Mouse (Mus musculus): ENCODE measurements around the gene Tmem268. TPM values are rescaled to one million over a fixed set of nuclear protein-coding genes. Genes with fewer than 3 reads are reported as not detected.

Gene Tmem268
- polyA plus RNA-seq, 1 experiment from 2014 or later = 8.2 TPM

GRCm38 (mm10) chr4:63557124-63558059, 1.2 kb upstream of the Tmem268 start:
- H3K27ac ChIP-seq = peak overlapping the region; percentile 6; the same call in 1 of the 2 replicates
- no peak overlapping the region for H3K9ac ChIP-seq
- peaks cover 7% of the 10 kb centered on the region; the same call in 1 of the 2 replicates for H3K36me3 ChIP-seq
- peaks cover 39% of the 10 kb centered on the region for H3K4me1 ChIP-seq
- 40% methylated on average over 16 of the region's 16 CpGs for WGBS
- peak overlapping the region; percentile 75; the same call in 1 of the 2 replicates for H3K4me3 ChIP-seq (replicated peaks)
- ATAC-seq (ENCODE audit: insufficient read depth, low FRiP score, low read depth) = no peak
- no peaks in the 10 kb centered on the region for H3K27me3 ChIP-seq (replicated peaks)
- H3K9me3 ChIP-seq = no peaks in the 10 kb centered on the region
- peak overlapping the region; percentile 87 for H3K4me2 ChIP-seq

- Histone ChIP-seq H3K27ac (peak overlapping the region; percentile 71; the same call in 1 of the 2 replicates), H3K36me3 (no peaks in the 10 kb centered on the region), H3K27me3 (replicated peaks) (no peaks in the 10 kb centered on the region), H3K9me3 (no peaks in the 10 kb centered on the region), H3K9ac (peak overlapping the region; percentile 85), H3K4me1 (peaks cover 39% of the 10 kb centered on the region), H3K4me3 (replicated peaks) (peak overlapping the region; percentile 75), H3K4me2 (peak overlapping the region; percentile 87)
- no peak for ATAC-seq (ENCODE audit: insufficient read depth, low FRiP score, low read depth)
- WGBS = 39% methylated on average over 9 of the region's 9 CpGs
Observed at GRCm38 (mm10) chr4:63559127-63559697, 631 bp downstream of the Tmem268 start.

DNA sequence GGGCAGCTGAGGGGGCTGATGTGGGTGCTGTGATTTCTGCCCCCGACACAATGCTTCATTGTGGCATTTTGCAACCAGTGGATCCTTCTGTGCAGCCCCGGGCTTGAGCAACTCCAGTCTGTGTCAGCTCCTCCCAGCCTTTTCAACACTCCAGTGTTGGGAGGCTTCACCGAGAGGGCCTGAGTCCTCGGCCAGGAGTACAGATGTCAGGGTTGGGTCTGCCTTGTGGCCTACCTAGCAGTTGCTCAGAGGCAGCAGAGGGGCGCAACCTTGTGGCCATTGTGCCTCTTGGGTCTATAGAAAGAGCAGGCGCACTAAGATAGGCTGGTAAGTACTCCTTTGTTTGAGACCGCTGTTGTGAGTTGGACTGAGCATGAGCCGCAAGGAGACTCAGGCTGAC, 1.5 kb downstream of the Tmem268 start:
- H3K4me1 ChIP-seq = peaks cover 36% of the 10 kb centered on the region
- no peak; the same call in 1 of the 2 replicates for ATAC-seq (ENCODE audit: insufficient read depth, low FRiP score, low read depth)
- no peaks in the 10 kb centered on the region for H3K36me3 ChIP-seq
- 77% methylated on average over 8 of the region's 8 CpGs for WGBS
- no peaks in the 10 kb centered on the region for H3K27me3 ChIP-seq (replicated peaks)
- H3K4me2 ChIP-seq = peak overlapping the region; percentile 27
- no peak overlapping the region for H3K9ac ChIP-seq
- H3K27ac ChIP-seq = peak overlapping the region; percentile 41; the same call in 1 of the 2 replicates
- H3K4me3 ChIP-seq (replicated peaks) = no peak overlapping the region
- no peaks in the 10 kb centered on the region for H3K9me3 ChIP-seq

DNA sequence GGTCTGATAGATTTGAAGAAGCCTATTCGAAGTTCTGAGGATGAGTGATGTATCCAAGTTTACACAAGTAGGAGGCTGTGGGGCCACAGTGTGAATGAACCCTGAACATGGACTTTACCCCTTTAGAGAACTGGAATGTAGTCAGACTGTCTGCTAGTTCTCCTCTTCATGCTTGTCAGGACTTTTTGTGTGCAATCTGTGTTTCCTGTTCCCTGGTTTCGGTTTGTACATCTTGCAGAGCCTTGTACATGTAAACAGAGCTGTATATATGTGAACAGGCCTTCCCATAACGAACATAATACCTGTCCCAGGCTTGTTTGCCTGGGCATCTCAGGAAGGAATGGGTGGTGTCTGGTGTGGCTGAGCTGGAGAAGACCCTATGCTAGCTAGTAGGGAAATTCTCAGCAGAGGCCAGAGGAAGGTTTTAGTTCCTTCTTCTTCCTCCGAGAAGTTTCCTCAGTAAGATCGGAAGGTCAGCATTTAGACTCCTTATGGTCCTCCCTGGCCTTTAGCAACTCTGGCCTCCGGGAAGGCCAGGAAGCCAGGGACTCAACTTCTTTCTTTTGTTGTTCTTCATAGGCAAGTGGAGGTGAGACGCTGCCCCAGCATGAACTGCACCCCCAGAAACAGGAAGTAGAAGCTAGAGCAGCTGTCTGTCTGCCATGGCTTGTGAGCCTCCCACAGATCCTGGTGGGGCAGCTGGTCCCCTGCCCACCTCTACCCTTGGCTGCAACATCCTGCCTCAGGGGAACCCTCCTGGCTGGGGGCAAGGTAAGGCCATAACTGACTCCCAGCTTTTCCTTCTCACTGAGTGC, 3.5 kb downstream of the Tmem268 start:
- Histone ChIP-seq H3K9me3 (no peaks in the 10 kb centered on the region), H3K27ac (peak overlapping the region; percentile 44; the same call in 1 of the 2 replicates), H3K27me3 (replicated peaks) (no peaks in the 10 kb centered on the region), H3K36me3 (no peaks in the 10 kb centered on the region), H3K4me1 (peaks cover 31% of the 10 kb centered on the region), H3K9ac (no peak overlapping the region), H3K4me2 (peak overlapping the region; percentile 13; the same call in 1 of the 2 replicates), H3K4me3 (replicated peaks) (no peak overlapping the region)
- no peak for ATAC-seq (ENCODE audit: insufficient read depth, low FRiP score, low read depth)
- WGBS = 51% methylated on average over 7 of the region's 7 CpGs

- H3K9ac ChIP-seq = no peak overlapping the region
- peak overlapping the region; percentile 44; the same call in 1 of the 2 replicates for H3K27ac ChIP-seq
- no peak for ATAC-seq (ENCODE audit: insufficient read depth, low FRiP score, low read depth)
Observed at GRCm38 (mm10) chr4:63562742-63563141, 4.2 kb downstream of the Tmem268 start.

GRCm38 (mm10) chr4:63567712-63568390, 9.3 kb downstream of the Tmem268 start:
- Histone ChIP-seq H3K9ac (no peak overlapping the region), H3K4me1 (no peaks in the 10 kb centered on the region), H3K9me3 (no peaks in the 10 kb centered on the region), H3K27ac (no peak overlapping the region), H3K27me3 (replicated peaks) (no peaks in the 10 kb centered on the region), H3K36me3 (no peaks in the 10 kb centered on the region), H3K4me2 (no peak overlapping the region), H3K4me3 (replicated peaks) (no peak overlapping the region)
- WGBS = 86% methylated on average over 10 of the region's 10 CpGs
- no peak for ATAC-seq (ENCODE audit: insufficient read depth, low FRiP score, low read depth)

More at GRCm38 (mm10) chr4:63562742-63563141, 4.2 kb downstream of the Tmem268 start:
- H3K4me3 ChIP-seq (replicated peaks) = no peak overlapping the region
- H3K36me3 ChIP-seq = no peaks in the 10 kb centered on the region
- peaks cover 25% of the 10 kb centered on the region for H3K4me1 ChIP-seq
- no peak overlapping the region for H3K4me2 ChIP-seq
- H3K27me3 ChIP-seq (replicated peaks) = no peaks in the 10 kb centered on the region
- 84% methylated on average over 4 of the region's 4 CpGs for WGBS
- H3K9me3 ChIP-seq = no peaks in the 10 kb centered on the region

- Histone ChIP-seq H3K4me2 (no peak overlapping the region), H3K36me3 (0 out of 2 replicates have a peak, but pooled peaks cover 3% of the 10 kb centered on the region), H3K9ac (no peak overlapping the region), H3K4me1 (no peaks in the 10 kb centered on the region), H3K4me3 (replicated peaks) (no peak overlapping the region), H3K27ac (no peak overlapping the region), H3K27me3 (replicated peaks) (no peaks in the 10 kb centered on the region), H3K9me3 (no peaks in the 10 kb centered on the region)
- no peak for ATAC-seq (ENCODE audit: insufficient read depth, low FRiP score, low read depth)
- 71% methylated on average over 8 of the region's 8 CpGs for WGBS
Observed at GRCm38 (mm10) chr4:63569322-63569721, 10.7 kb downstream of the Tmem268 start.

- no peaks in the 10 kb centered on the region for H3K27me3 ChIP-seq (replicated peaks)
- H3K9me3 ChIP-seq = no peaks in the 10 kb centered on the region
- H3K4me3 ChIP-seq (replicated peaks) = no peak overlapping the region
- no peak for ATAC-seq (ENCODE audit: insufficient read depth, low FRiP score, low read depth)
- no peaks in the 10 kb centered on the region for H3K4me1 ChIP-seq
- 0 out of 2 replicates have a peak, but pooled peaks cover 3% of the 10 kb centered on the region for H3K36me3 ChIP-seq
- no peak overlapping the region for H3K4me2 ChIP-seq
- WGBS = 42% methylated on average over 7 of the region's 7 CpGs
- H3K27ac ChIP-seq = no peak overlapping the region
- no peak overlapping the region for H3K9ac ChIP-seq
Observed at GRCm38 (mm10) chr4:63570208-63570781, 11.7 kb downstream of the Tmem268 start.

DNA sequence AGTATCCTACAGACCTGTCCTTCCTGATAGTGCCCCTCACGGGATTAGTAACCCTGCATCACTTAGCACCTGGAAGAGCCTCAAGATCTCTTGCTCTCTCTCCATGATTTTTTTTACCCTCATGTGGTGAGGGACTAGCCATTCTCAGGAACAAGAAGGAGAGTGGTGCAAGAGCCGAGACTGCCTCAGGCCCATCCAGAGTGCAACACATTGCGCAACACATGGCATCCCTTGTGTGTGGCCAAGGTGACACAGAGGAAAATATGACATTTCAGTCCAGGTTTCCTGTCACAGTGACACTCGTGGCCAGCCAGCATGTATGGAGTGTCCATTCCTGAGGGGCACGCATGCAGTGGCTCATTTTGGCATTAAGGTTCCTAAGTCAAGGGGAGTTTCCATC, 14.0 kb downstream of the Tmem268 start:
- no peaks in the 10 kb centered on the region for H3K4me1 ChIP-seq
- H3K9me3 ChIP-seq = no peaks in the 10 kb centered on the region
- H3K4me2 ChIP-seq = no peak overlapping the region
- no peak overlapping the region for H3K27ac ChIP-seq
- no peaks in the 10 kb centered on the region for H3K27me3 ChIP-seq (replicated peaks)
- H3K9ac ChIP-seq = no peak overlapping the region
- no peak overlapping the region for H3K4me3 ChIP-seq (replicated peaks)
- ATAC-seq (ENCODE audit: insufficient read depth, low FRiP score, low read depth) = no peak
- H3K36me3 ChIP-seq = 0 out of 2 replicates have a peak, but pooled peaks cover 5% of the 10 kb centered on the region
- 89% methylated on average over 5 of the region's 5 CpGs for WGBS

GRCm38 (mm10) chr4:63579649-63580048, 21.1 kb downstream of the Tmem268 start:
- no peak for ATAC-seq (ENCODE audit: insufficient read depth, low FRiP score, low read depth)
- no peak overlapping the region for H3K9ac ChIP-seq
- no peaks in the 10 kb centered on the region for H3K4me1 ChIP-seq
- no peak overlapping the region for H3K4me3 ChIP-seq (replicated peaks)
- H3K9me3 ChIP-seq = no peaks in the 10 kb centered on the region
- H3K27ac ChIP-seq = no peak overlapping the region
- no peak overlapping the region for H3K4me2 ChIP-seq
- 88% methylated on average over 14 of the region's 14 CpGs for WGBS
- 0 out of 2 replicates have a peak, but pooled peaks cover 3% of the 10 kb centered on the region for H3K36me3 ChIP-seq
- no peaks in the 10 kb centered on the region for H3K27me3 ChIP-seq (replicated peaks)

DNA sequence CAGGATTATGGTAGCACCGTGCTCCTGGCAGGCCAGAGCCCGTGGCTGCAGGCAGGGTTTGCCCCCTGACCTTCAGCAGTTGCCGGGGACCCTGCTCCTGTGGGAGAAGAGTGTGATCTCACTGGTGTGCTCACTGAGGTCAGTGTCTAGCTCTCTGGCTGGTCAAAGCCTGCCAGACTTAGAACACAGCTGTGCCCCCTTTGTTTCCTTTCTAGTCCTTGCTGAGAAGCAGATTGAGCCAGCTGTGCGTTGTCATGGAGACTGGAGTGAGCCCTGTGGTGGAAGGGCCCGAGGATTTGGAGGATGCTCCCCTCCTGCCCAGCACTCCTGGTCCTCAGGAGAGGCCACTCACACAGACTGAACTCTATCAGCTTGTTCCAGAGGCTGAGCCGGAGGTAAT, 21.5 kb downstream of the Tmem268 start:
- Histone ChIP-seq H3K36me3 (0 out of 2 replicates have a peak, but pooled peaks cover 3% of the 10 kb centered on the region), H3K9ac (no peak overlapping the region), H3K27ac (no peak overlapping the region), H3K27me3 (replicated peaks) (no peaks in the 10 kb centered on the region), H3K9me3 (no peaks in the 10 kb centered on the region), H3K4me2 (no peak overlapping the region), H3K4me3 (replicated peaks) (no peak overlapping the region), H3K4me1 (no peaks in the 10 kb centered on the region)
- 47% methylated on average over 6 of the region's 6 CpGs for WGBS
- ATAC-seq (ENCODE audit: insufficient read depth, low FRiP score, low read depth) = no peak
